Mouse (Mus musculus) midbrain, postnatal 0 days (tissue): ENCODE measurements around the gene Get4. TPM values are rescaled to one million over a fixed set of nuclear protein-coding genes. Genes with fewer than 3 reads are reported as not detected.

Source experiments
- ATAC-seq: fragments of 200-750 bp; cut with Nextera tagmentation; 2 replicates; pipeline ENCODE4 v1.8.0; 2017; ENCODE audit warnings: moderate number of reproducible peaks, mild to moderate bottlenecking, moderate TSS enrichment, moderate library complexity; ENCODE audit not compliant: low FRiP score
- DNase-seq: peaks from one replicate; pipeline ENCODE4 v3.0.0-alpha.2; 2015; ENCODE audit warnings: low spot score
- H3K27ac ChIP-seq: fragments of 300-500 bp; sonication (generic); 2 replicates; pipeline ENCODE4 v1.5.1; 2014; ENCODE audit warnings: low read depth, mild to moderate bottlenecking, low read length, mixed read lengths
- H3K27me3 ChIP-seq: fragments of 300-500 bp; sonication (generic); 2 replicates; pipeline ENCODE4 v1.6.1; 2014; ENCODE audit warnings: low read length, control low read depth, mixed read lengths; ENCODE audit not compliant: insufficient read depth
- H3K36me3 ChIP-seq: fragments of 300-500 bp; sonication (generic); 2 replicates; pipeline ENCODE4 v1.6.1; 2014; ENCODE audit warnings: low read length, control low read depth, mixed read lengths; ENCODE audit not compliant: insufficient read depth
- H3K4me1 ChIP-seq: fragments of 300-500 bp; sonication (generic); 2 replicates; pipeline ENCODE4 v1.6.1; 2014; ENCODE audit warnings: mild to moderate bottlenecking, control low read depth, antibody characterized with exemption, low read length, mixed read lengths; ENCODE audit not compliant: insufficient read depth
- H3K4me2 ChIP-seq: fragments of 300-500 bp; sonication (generic); 2 replicates; pipeline ENCODE4 v1.6.1; 2014; ENCODE audit warnings: low read depth, mild to moderate bottlenecking, low read length, mixed read lengths; ENCODE audit not compliant: poor library complexity, severe bottlenecking
- H3K4me3 ChIP-seq: fragments of 300-500 bp; sonication (generic); 2 replicates; pipeline ENCODE4 v1.5.1; 2014; ENCODE audit warnings: low read depth, mild to moderate bottlenecking, low read length, moderate library complexity
- H3K9ac ChIP-seq: fragments of 300-500 bp; sonication (generic); replicated peaks from 2 replicates; pipeline ENCODE4 v1.6.1; 2014; ENCODE audit warnings: mild to moderate bottlenecking, low read length, moderate library complexity, mixed read lengths; ENCODE audit not compliant: poor library complexity, severe bottlenecking
- H3K9me3 ChIP-seq: fragments of 300-500 bp; sonication (generic); 2 replicates; pipeline ENCODE4 v1.6.1; 2016; ENCODE audit warnings: low read length, control low read depth
- CTCF ChIP-seq: IDR thresholded peaks from 2 replicates; pipeline ENCODE4 v1.5.1; 2016; ENCODE audit warnings: antibody characterized with exemption, mild to moderate bottlenecking
- WGBS: fragments of 180-500 bp; shearing (Covaris S2); extraction: QIAGEN DNeasy Blood & Tissue Kit; methylation state at CpG from one replicate; pipeline ENCODE4 v1.1.7; 2014; 5-methylcytosine and 5-hydroxymethylcytosine counted together
- polyA plus RNA-seq: library from polyadenylated mRNA; unstranded; fragments of >200 nt; fragmentation: Nextera tagmentation; extraction: Ambion mirVana; gene quantifications from 2 replicates; pipeline ENCODE4 v1.2.1, GENCODE M21; 2015
- total RNA-seq: library from RNA; depleted of rRNA; stranded (reverse); fragments of >200 nt; gene quantifications from 2 replicates; pipeline ENCODE4 v1.2.3, GENCODE M21; 2014; rRNA removed

The Get4 gene
- total and polyA plus RNA-seq, 2 experiments from 2014 or later: 48.9 to 135 TPM

- TF ChIP-seq CTCF: no peak
- no peak overlapping the region for H3K9ac ChIP-seq
- 0 out of 2 replicates have a peak overlapping the region, but pooled peaks have one; percentile 32 for H3K27ac ChIP-seq
- H3K4me3 ChIP-seq: no peak overlapping the region
- H3K4me1 ChIP-seq: no peaks in the 10 kb centered on the region
- no peaks in the 10 kb centered on the region for H3K9me3 ChIP-seq
- H3K27me3 ChIP-seq: no peaks in the 10 kb centered on the region
- H3K4me2 ChIP-seq: no peak overlapping the region
- 64% methylated on average over 21 of the region's 21 CpGs for whole genome bisulfite sequencing
- no peak for ATAC-seq
- no peak for DNase-seq
- H3K36me3 ChIP-seq: peaks cover 6% of the 10 kb centered on the region; the same call in 1 of the 2 replicates
Measured at GRCm38 (mm10) chr5:139317751-139318504, 65.8 kb downstream of the Get4 start.

Other genes starting within 250 kb of the Get4 start
- 312 and 397 TPM in 2 replicates for gene Prkar1b, start 102.3 kb upstream of the Get4 start, total RNA-seq
- gene Prkar1b, start 102.3 kb upstream of the Get4 start, polyA plus RNA-seq: 415 and 445 TPM in 2 replicates
- gene Dnaaf5, start 102.1 kb upstream of the Get4 start, total RNA-seq: 11.6 and 14.0 TPM in 2 replicates
- 1.9 and 2.9 TPM in 2 replicates for gene Dnaaf5, start 102.1 kb upstream of the Get4 start, polyA plus RNA-seq
- gene Sun1, start 51.7 kb upstream of the Get4 start, total RNA-seq: 63.6 and 75.0 TPM in 2 replicates
- gene Sun1, start 51.7 kb upstream of the Get4 start, polyA plus RNA-seq: 32.1 and 35.3 TPM in 2 replicates
- gene Adap1, start 73.3 kb downstream of the Get4 start, total RNA-seq: 234 and 253 TPM in 2 replicates
- 141 and 152 TPM in 2 replicates for gene Adap1, start 73.3 kb downstream of the Get4 start, polyA plus RNA-seq
- gene Cox19, start 99.1 kb downstream of the Get4 start, total RNA-seq: 95.5 and 98.5 TPM in 2 replicates
- gene Cox19, start 99.1 kb downstream of the Get4 start, polyA plus RNA-seq: 79.4 and 90.0 TPM in 2 replicates
- not detected in 2 replicates for gene Cyp2w1, start 100.3 kb downstream of the Get4 start, total RNA-seq
- not detected in 2 replicates for gene Cyp2w1, start 100.3 kb downstream of the Get4 start, polyA plus RNA-seq
- 4.1 and 5.6 TPM in 2 replicates for gene Gpr146, start 125.4 kb downstream of the Get4 start, total RNA-seq
- 3.0 and 3.9 TPM in 2 replicates for gene Gpr146, start 125.4 kb downstream of the Get4 start, polyA plus RNA-seq
- gene C130050O18Rik, start 153.0 kb downstream of the Get4 start, total RNA-seq: 0.19 TPM in 1 of 2 replicates, not detected in the other
- gene C130050O18Rik, start 153.0 kb downstream of the Get4 start, polyA plus RNA-seq: 0.17 TPM in 1 of 2 replicates, not detected in the other
- 5.8 and 8.9 TPM in 2 replicates for gene Gper1, start 170.8 kb downstream of the Get4 start, total RNA-seq
- gene Gper1, start 170.8 kb downstream of the Get4 start, polyA plus RNA-seq: 5.8 and 7.1 TPM in 2 replicates
- gene 3110082I17Rik, start 208.2 kb downstream of the Get4 start, total RNA-seq: 4.3 and 7.9 TPM in 2 replicates
- gene 3110082I17Rik, start 208.2 kb downstream of the Get4 start, polyA plus RNA-seq: 14.9 and 15.1 TPM in 2 replicates
- 56.5 and 60.6 TPM in 2 replicates for gene Zfand2a, start 232.2 kb downstream of the Get4 start, total RNA-seq
- 30.4 and 35.0 TPM in 2 replicates for gene Zfand2a, start 232.2 kb downstream of the Get4 start, polyA plus RNA-seq